Mouse (Mus musculus): Measurements from ENCODE around the gene Cntf.

Cntf gene

DNA sequence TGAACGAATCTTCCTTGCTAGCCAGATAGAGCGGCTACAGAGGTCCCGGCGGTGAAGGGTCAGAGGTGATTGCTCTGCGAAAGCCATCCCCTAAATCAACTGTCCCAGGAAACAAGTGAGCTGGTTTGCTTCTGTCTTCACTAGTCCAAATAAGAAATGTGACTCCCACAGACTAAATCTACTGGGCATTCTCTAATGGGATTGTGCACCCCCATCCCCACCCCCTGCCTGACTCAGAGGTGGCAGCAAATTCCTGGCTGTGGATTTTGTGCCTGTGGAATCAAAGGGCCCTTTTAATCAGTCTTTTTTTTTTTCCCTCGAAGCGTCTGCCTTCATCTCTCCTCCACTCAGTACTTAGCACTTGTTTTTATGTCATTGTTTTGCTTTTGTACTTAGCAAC lies at the start of gene Cntf:
TSS of gene Cntf (minus strand) at position 325 of the 400 bp plus-strand sequence.
- no peak for DNase-seq (ENCODE audit: low spot score)

DNA sequence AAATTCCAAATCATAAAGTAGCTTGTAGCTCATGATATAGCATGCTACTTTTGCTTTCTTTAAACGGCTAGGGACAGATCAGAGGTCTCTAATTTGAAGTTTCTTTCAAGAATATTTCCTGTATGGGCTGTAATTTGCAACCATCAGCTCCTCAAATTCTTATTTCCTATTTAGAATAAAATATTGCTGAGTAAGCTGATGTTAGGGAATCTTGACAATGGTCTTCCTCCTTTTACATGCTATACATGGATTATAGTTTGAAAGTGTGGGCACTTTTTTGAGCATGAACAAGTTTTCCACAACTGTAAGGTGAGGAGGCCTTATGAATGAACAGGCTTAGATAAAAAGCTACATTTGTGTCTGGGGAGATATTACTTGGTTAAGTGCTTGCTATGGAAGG lies 48.5 kb upstream of the Cntf start:
- no peak for DNase-seq (ENCODE audit: low spot score)

DNA sequence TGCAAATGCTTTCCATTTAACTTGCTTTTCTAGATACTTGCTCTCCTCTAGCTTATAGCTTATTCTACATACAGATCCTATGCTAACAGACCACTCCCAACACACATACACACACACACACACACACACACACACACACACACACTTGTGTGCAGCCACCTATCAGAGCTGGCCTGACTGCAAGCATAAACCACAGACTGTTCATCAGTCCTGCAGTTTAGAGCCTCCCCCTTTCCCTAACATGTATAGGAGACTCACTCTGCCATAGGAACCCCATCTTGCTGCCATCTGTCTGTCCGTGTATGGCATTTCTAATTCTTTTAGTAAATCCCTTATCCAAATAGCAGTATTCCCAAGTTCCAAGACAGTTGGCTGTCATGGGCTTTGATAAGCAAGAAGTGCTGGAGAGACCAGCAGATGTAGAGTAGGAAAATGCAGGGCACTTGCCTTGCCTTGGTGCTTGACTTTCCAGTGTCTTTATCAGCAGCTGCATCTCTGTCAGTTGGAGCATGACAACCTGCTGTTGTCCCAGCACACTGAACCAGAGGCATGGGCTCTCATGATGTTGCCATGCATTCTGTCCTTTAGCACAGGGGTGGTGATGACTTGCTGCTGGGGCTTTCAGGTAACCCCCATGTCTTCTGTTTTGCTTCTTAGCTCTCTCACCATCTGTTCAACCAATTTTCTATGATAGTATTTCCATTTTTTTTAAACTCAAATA lies 47.4 kb upstream of the Cntf start:
- no peak for DNase-seq (ENCODE audit: low spot score)

DNA sequence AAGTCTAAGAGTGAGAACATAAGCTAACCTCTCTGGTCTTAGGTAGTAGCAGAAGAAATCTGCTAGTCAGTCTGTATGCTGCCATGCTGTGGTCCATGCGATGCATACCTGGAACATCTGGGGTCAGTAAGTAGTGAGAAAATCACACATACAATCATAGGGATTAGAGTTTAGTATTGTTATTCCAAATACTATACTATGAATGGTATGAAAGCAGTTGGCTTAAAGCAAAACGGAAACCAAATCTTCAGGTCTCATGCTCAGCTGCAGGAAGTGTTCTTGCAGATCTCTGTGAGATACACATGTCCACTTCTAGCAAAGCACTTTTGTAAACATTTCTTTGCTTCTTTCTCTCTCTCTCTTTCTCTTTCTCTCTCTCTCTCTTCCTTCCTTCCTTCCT lies 40.8 kb upstream of the Cntf start:
- DNase-seq (ENCODE audit: low spot score) = no peak

DNA sequence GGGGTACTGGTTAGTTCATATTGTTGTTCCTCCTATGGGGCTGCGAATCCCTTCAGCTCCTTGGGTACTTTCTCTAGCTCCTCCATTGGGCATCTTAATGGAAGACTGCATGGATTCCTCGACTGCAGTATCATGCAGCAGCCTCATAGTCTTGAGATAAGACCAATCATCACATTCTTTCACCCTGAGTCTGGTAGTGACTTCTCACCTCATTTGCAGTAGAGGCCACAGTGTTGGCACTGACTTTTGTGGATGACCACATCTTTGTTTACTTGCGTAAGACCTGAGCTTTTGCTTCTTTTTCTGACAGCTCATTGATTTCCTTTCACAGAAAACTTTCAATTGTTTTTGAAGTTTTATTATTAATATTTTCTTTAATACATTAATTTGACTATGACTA lies 40.3 kb upstream of the Cntf start:
- DNase-seq (ENCODE audit: low spot score) = no peak

DNA sequence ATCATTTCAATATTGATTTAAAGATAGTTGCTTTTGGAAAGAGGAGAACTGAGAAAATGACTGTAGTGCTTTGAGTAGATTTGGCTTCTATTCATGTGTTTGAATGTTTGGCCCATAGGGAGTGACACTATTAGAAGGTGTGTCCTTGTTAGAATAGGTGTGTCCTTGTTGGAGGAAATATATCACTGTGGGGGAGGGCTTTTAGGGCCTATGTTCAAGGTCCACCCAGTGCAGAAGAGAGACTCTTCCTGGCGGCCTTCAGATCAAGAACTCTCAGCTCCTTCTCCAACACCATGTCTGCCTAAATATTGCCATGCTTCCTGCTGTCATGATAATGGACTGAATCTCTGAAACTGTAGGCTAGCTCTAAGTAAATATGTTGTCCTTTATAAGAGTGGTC lies 38.8 kb upstream of the Cntf start:
- no peak for DNase-seq (ENCODE audit: low spot score)

DNA sequence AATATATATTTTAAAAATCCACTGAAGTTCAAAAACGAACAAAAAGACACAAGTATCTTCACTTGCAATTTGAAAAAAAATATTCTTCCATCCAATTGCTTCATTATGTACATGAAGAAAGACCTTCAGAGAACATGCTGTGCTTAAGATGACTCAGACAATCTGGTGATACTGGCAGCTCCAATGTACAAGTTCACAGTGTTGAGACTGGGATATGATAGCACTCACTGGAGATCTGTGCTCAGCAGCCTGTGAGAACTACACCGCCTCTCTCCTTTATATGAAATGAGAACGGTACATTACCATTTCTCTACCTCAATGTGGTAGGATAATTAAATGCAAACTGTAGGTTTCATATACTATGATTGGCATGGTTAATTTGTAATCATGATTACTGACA lies 37.4 kb upstream of the Cntf start:
- DNase-seq (ENCODE audit: low spot score) = no peak

DNA sequence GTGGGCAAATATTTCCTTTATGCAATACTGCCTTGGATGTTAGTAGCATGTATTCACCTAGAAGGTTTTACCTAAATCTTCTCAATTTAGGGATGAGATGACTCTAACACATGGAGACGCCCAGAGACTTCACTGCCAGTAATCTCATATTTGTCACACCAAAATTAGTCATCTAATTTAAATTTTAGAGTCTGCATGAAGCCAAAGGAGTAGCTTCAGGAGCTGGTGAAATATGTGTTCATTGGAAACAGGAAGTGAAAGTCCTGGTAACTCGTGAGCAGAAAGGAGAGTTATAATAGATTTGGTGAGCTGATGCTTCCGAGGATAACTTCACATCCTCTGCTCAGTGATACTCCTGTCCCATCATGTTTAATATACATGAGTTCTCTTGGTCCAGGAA lies 35.6 kb upstream of the Cntf start:
- DNase-seq (ENCODE audit: low spot score) = no peak

DNA sequence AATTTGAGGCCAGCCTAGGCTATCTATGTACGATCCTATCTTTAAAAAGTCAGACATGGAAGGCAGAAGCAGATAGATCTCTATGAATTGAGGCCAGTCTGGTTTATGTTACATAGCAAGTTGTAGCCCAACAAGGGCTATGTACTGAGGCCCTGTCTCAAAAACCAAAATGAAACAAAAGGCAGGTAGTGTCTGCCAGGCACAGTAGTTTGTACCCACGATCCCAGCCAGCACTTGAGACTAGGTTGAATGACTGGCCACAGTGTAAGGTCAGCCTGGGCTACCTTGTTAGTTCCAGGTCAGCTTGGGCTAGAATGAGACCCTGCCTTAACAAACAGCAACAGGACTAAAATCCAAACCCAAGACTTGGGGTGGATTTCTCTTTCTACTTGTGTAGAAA lies 35.2 kb upstream of the Cntf start:
- DNase-seq (ENCODE audit: low spot score) = no peak

DNA sequence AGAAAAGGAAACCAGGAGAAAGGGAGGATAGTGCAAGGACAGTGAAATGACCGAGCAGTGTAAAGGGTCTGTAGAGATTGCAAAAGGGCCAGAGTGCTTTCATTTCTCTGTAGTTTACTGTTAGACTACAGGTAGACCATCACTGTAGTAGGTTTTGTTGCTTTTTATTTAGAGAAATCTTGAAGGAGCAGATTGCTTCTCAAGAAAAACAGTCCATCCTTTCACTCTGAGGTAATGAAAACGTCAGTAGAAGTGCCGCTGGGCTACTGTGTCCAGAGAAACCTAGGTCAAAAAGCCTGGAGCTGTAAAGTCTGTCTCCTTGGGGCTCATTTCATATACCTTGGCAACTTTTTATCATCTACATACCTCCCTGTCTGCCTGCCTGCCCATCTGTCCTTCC lies 33.6 kb upstream of the Cntf start:
- DNase-seq (ENCODE audit: low spot score) = no peak

DNA sequence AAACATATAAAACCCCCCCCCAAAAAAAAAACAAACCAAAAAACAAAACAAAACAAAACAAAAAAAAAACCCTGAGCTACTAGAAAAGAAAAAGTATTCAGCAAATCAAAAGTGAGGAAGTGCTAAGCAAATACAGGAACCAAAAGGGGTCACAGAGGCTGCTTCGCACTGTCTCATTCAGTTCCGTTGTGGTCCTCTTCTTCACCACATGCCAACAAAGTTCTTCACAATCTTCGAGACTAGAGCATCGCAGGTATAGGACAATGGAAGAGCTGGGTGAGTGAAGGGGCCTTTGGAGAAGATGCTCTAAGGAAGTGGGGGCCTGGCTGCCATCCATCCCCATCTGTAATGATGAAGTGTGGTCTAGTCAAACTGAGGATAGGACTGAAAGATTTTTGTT lies 33.0 kb upstream of the Cntf start:
- DNase-seq (ENCODE audit: low spot score) = no peak

DNA sequence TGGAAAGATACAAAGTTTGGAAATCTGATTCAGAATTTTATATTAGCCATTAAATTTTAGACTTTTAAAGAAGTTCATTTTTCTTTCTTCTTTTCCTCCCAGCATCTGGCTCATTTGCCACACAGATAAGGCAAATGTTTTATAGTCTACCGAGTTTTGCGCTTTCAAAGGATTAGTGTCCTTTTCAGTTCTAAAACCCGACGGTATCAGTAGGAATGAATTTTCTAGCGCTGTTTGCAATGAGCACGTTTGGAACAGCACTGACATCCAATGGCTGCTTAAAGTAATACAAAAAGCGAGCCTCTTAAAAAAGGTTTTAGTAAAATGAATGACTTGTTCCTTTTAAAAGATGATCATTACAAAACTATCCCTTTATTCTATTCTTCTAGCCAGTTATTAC lies 31.6 kb upstream of the Cntf start:
- peak; percentile 62 for DNase-seq (ENCODE audit: low spot score)

DNA sequence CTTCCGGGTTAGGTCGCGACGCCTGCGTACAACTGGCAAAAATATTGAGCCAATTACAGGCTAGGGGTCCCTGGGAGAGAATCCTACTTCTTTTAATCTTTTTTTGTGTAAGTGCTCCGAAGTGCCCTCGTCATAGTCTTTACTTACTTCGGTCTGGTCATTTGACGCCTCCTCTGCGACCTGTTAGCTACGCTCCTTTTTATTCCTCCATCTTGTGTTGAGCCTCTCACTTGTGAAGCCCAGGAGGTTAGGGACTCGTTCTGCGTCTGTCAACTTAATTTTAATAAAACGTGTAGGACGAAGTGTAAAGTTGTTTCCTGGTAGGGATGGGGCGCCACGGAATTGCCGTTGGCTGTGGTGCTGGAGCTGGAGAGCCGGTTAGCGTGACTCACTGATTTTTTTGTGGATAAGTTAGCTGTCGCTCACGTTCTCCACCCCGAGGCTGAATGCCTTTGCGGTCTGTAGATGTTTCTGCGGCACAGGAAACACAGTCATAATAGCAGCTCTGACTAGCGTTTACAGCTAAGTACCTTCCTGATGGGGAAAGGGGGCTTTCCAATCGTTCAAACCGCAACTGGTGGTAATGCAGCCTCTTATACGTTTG lies 31.0 kb upstream of the Cntf start:
- no peak for DNase-seq (ENCODE audit: low spot score)

DNA sequence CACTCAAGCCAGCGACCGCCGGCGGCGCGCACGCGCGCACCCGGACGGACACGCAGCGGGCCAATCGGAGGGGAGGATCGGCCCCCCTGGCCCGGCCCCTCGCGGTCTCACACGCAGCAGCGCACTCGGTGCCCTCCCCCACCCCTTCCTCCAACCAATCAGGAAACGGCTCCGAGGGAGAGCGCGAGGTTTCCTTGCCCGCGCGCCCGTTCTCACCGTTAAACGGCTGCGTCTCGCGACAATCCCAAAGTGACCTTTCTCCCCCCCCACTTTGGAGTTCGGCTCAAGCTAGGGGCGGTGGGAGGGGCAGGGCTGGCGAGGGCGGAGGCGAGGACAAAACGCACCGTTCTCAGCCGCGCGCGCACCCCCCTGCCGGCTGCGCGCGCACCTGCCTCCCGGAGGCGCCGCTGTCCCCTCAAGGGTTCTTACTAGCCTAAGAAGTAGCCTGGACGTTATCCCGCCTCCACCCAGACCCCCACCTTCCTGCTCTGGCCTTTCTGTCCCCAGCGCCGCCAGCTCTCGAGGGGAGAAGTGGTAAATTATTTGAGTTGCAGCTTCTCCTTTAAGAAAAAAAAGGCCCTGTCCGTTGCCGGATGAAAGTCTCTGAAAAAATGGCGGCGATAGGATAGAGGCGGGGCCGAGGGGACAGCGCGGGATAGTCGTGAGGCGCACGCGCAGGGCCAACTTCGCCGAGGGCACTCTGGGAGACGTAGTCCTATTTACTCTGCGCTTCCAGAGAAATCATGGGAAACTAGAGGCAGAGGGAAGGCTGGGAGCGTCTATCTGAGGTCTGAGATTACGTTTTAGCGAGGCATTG lies 30.3 kb upstream of the Cntf start, which contains the start of the genes Zfp91 and Lpxn:
TSS of gene Zfp91 (minus strand) at position 616 of the 817 bp plus-strand sequence.
TSS of gene Lpxn (plus strand) at position 683 of the 817 bp plus-strand sequence.
- DNase-seq (ENCODE audit: low spot score) = peak; percentile 98

DNA sequence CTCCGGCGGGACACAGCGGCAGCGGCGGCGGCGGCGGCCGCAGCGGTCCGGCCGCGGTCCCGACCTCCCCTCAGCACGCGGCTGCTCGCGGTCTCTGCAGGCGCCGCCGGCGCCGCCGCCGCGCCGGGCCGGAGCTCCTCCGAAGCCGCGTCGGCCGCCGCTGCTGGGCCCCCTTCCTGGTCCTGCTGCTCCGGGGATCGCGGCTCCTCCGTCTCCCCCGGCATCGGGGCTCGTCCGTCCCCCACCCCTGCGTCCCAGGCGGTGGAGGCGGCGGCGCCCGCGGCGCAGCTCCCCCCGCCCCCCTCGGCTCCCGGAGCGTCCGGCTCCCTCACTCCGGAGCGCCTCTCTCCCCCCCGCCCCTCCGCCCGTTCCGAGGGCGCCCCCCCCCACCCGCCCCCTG lies 29.7 kb upstream of the Cntf start:
- DNase-seq (ENCODE audit: low spot score) = no peak

DNA sequence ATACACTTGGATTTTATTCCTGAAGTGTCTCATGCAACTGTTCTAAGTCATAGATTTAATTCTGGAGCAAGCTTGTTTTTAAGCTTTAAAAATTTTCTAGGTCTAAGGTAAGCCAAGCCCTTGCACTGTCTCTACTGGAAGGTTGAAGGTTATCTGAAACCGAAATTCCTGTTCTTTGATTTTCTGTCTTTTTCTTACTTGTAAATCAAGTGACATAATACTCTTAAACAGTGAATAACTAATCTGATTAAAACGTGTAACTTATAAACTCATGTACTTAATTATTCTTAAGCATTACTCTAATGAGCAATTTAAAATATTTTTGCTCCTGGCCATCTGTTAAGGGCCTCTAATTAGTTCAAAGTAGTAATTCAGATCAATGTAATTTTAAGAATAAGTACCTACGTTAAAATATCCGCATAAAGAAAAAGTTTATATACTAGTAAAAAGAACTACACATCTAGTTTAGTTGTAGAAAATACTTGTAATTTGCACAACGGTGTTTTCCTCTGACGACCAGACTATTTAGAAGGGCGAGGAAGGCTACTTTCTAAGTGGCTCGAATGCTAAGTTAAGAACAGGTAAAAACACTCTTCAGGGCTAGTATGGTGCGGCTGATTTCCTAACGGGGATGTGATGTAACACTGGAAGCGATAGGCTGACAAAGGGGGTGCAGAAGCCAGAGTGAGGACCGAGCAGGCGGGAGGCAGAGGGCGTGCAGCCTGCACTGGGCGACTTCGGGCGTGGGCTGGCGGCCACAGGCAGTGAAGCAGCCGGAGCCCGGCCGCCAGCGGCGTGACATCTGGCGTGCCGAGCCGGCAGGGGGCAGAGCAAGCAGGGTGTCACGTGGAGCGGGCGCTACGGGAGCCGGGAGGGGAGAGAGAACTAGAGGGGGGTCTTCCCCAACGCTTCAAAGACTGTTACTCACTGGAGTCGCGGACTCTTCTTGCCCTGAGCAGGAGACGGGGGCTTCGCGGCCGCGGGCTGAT lies 28.9 kb upstream of the Cntf start:
- peak; percentile 91 for DNase-seq (ENCODE audit: low spot score)

DNA sequence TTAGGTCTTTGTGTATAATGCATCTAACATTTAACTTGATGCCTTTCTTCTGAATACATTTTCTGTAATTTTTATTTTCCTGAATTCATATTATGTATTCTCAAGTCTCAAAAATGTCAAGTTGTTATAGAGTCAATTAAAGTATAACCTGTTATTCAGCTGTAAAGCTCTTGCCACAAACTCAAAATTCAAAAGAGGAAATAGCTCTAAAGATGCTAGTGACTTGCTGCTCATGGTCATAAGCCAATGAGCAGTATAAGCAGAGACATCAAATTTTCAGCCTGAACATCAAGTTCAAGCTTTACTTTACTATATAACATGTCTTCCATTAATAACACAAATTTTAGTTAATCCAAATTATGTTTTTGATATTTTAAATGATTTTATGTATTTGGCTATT lies 26.9 kb upstream of the Cntf start:
- no peak for DNase-seq (ENCODE audit: low spot score)

DNA sequence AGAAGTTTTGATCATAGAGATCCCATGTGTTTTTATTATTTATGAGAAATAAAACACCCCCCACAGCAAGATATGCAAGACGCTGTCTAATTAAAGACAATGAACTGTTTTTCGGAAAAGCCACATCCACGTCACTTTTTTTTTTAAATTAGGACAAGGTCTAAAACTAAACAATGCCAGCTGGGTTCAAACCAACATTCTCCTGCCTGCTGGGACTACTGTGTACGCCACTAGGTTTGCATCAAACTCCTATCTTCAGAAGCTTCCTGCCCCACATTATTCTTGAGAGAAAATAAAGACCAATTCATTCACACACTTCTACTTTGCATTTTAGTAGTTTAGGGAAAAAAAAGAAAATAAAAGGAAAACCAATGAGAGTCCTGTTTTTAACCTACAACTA lies 22.3 kb upstream of the Cntf start:
- no peak for DNase-seq (ENCODE audit: low spot score)

DNA sequence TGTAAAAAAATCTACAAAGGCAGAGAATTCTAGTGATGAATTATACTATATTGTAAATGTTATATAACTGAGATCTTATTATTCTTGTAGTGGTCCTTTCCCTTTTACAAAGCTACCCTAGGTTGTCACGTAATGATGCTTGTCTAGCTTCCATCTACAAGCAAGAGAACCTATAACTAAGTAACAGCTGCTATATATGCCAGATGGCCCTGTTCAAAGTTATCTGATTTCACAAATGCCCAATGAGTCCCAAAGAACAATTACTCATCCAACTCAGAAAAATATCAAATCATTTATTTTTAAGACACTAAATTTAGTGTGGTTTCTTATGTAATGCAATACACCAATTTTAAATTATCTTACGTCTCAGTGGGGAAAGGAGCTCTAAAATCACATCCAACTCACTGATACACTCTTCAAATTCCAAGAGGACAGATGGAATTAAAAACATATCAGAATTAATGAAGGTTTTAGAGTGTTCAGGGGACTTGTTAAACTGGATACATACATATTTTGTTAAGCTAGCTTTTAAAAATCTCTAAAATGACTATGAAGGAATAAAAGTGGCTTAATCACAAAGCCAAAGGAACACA lies 21.5 kb upstream of the Cntf start:
- DNase-seq (ENCODE audit: low spot score) = no peak

DNA sequence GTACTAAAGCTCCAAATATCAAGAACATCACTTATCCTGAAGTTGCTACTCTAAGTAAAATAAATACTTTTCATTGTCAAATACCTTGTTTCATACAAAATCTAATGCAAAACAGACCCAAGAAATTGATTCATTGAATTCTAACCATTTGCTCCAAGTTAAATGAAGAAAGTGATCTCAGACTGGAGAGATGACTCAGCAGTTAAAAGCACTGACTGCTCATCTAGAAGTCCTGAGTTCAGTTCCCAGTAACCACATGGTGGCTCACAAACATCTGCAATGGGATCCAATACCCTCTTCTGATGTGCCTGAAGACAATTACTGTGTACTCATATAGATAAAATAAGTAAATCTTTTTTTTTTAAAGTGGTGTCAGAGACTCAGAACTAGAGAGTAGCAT lies 15.0 kb upstream of the Cntf start:
- no peak for DNase-seq (ENCODE audit: low spot score)

DNA sequence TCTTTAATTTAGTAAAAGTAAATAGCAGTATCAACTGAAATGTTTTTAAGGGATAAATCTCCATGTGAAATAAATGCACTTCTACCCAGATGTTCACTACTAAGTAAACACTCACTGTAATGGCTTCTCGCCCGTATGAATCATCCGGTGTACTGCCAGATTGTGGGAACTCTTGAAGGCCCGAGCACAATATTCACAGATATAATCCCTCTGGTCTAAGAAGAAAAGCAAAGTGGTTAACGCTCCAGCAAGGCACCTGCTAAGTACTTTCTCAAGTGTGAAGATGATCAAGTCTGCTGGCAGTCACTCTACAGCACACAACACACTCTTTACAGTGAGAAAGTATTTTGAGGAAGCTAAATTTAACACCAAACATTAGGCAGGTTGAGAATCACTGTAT lies 5.5 kb upstream of the Cntf start:
- DNase-seq (ENCODE audit: low spot score) = no peak

Measured in retina, embryonic 14.5 days (tissue).